Mouse (Mus musculus): ENCODE results near the gene 1700028J19Rik. TPM values are rescaled to one million over a fixed set of nuclear protein-coding genes. Genes with fewer than 3 reads are reported as not detected.

Gene 1700028J19Rik
- polyA plus RNA-seq (2015; fragmentation: Nextera tagmentation; extraction: Ambion mirVana), result 5.7 and 6.0 TPM in 2 replicates

DNA sequence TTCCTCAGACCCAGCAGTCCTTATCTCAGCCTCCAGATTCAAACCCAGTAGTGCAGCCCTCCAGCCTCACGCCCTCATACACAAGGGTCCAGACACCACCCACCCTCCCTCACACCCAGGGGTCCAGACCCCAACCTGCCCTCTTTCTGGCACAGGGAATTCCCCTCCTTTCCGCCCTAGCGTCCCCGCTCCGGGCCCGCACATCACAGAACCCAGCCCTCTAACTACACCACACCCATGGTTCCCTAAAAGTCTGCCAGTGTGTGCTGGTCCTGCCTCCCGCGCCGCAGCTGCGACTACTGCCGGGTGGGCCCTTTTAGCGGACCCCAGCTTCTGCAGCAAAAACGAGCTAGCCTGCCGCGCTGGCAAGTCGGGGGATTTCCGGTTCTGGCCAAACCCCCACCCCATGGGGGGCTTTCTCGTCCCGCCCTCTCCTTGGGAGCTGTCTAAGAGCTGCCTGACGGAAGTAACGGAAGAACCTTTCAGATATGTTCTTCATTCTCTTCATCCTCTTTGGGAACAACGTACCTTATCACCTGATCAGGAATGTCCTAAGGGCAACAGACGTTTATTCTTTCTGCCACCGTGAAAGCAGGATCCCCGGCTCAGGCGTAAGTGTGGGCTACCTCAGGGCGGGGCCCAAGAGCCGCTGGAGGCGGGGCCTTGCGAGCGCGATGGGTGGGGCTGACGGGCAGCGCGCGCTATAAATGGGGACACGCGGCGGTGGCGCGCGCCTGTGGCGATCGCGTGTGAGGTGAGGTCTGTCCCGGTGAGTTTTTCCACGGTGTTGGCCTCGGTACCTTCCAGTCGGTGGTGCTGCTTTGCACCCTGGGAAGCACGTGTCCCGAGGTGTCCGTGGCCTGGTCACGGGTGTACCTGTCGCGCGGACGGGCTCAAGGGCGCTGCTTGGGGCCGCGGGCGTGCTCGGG lies at the start of gene 1700028J19Rik, which contains the start of gene 2410002F23Rik:
Gene 1700028J19Rik, minus strand, starts transcription at position 641 of the 929 bp plus-strand sequence.
Gene 2410002F23Rik, plus strand, starts transcription at position 668 of the 929 bp plus-strand sequence.
- Histone ChIP-seq H3K27me3 (ENCODE audit: insufficient read depth, low read length) (no peaks in the 10 kb centered on the region), H3K9ac (ENCODE audit: low read depth, low read length) (peak within 1 kb of the TSS; percentile 97), H3K4me3 (replicated peaks; ENCODE audit: low read depth, low read length) (peak within 1 kb of the TSS; percentile 90), H3K36me3 (ENCODE audit: insufficient read depth, low read length) (peaks cover 17% of the 10 kb centered on the region), H3K27ac (peak within 1 kb of the TSS; percentile 97), H3K9me3 (replicated peaks; ENCODE audit: low read length) (no peaks in the 10 kb centered on the region), H3K4me2 (ENCODE audit: low read length) (peak within 1 kb of the TSS; percentile 56), H3K4me1 (replicated peaks; ENCODE audit: insufficient read depth, low read length) (peaks cover 12% of the 10 kb centered on the region)
- peak; percentile 96 for DNase-seq (ENCODE audit: low spot score)
- peak; percentile 88 for ATAC-seq (replicated peaks; ENCODE audit: low FRiP score, low read depth)
- 1% methylated on average over 62 of the region's 62 CpGs for WGBS
- no peak for TF ChIP-seq CTCF (IDR thresholded peaks at IDR 0.05; ENCODE audit: low read depth)

DNA sequence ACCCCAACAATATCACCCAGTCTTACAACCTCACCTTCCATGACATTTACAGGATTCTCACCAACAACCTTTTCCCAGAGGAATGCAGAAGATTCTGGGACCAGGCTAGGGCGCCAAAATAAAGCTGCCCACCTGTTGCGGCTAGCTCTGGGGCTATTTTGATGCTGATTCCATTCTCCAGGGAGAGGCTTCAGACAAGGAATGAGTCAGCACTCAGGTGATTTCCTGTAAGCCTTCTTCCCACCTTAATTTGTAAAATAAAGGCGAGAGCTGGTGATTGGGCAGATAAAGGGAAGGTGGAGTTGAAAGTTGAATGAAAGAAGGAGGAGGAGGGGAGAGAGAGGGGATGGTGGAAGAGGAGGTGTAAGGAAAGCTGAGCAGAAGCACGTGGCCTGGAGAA lies 44.9 kb upstream of the 1700028J19Rik start:
- Histone ChIP-seq H3K9ac (ENCODE audit: low read depth, low read length) (no peak overlapping the region), H3K4me3 (replicated peaks; ENCODE audit: low read depth, low read length) (no peak overlapping the region), H3K27ac (no peak overlapping the region), H3K27me3 (ENCODE audit: insufficient read depth, low read length) (no peaks in the 10 kb centered on the region), H3K9me3 (replicated peaks; ENCODE audit: low read length) (no peaks in the 10 kb centered on the region), H3K4me1 (replicated peaks; ENCODE audit: insufficient read depth, low read length) (no peaks in the 10 kb centered on the region), H3K36me3 (ENCODE audit: insufficient read depth, low read length) (no peaks in the 10 kb centered on the region), H3K4me2 (ENCODE audit: low read length) (no peak overlapping the region)
- no peak for TF ChIP-seq CTCF (IDR thresholded peaks at IDR 0.05; ENCODE audit: low read depth)
- ATAC-seq (replicated peaks; ENCODE audit: low FRiP score, low read depth) (no peak), DNase-seq (ENCODE audit: low spot score) (no peak)
- WGBS, result 51% methylated on average over 4 of the region's 4 CpGs

DNA sequence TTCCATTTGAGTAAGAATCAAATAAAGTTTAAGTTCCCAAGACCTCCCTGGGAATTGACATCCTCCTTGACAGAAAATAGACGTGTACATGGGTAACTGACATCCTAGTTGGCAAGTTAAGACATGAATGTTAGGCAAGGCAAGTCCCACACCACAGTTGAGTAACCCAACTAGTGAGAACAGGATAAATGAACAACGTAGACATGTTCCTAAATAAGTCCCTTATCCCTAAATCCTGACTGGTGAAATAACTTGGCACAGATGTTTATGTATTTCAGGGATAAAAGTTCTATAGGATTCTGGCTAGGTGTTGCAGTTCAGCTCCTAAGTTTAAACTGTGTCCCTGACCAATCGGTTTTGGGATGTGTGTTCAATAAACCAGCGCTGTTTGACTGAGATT lies 44.5 kb upstream of the 1700028J19Rik start:
- H3K9me3 ChIP-seq (replicated peaks; ENCODE audit: low read length), result no peaks in the 10 kb centered on the region
- no peaks in the 10 kb centered on the region for H3K36me3 ChIP-seq (ENCODE audit: insufficient read depth, low read length)
- no peak overlapping the region for H3K4me3 ChIP-seq (replicated peaks; ENCODE audit: low read depth, low read length)
- H3K9ac ChIP-seq (ENCODE audit: low read depth, low read length), result no peak overlapping the region
- WGBS, result 77% methylated on average over 4 of the region's 4 CpGs
- no peak for DNase-seq (ENCODE audit: low spot score)
- ATAC-seq (replicated peaks; ENCODE audit: low FRiP score, low read depth), result no peak
- TF ChIP-seq CTCF (IDR thresholded peaks at IDR 0.05; ENCODE audit: low read depth), result no peak
- H3K27ac ChIP-seq, result no peak overlapping the region
- no peak overlapping the region for H3K4me2 ChIP-seq (ENCODE audit: low read length)
- no peaks in the 10 kb centered on the region for H3K4me1 ChIP-seq (replicated peaks; ENCODE audit: insufficient read depth, low read length)
- H3K27me3 ChIP-seq (ENCODE audit: insufficient read depth, low read length), result no peaks in the 10 kb centered on the region

DNA sequence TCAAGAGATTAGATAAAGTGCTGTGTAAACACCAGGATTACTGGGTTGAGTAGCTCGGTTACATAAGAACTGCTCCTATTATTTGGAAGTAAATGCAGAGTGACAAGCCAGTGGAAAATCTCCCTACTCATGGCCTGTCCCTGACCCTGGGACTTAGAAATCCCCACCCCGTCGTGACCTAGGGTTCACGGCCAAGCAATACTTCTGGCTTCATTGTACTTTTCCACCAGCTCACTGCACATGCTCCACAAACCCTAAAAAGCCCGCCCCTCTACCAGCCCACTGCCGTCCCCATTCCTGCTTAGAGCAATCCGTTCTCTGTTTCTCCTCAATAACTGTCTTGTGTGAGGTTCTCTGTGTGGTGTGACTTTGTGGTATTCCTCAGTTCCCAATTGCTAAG lies 41.3 kb upstream of the 1700028J19Rik start:
- H3K4me2 ChIP-seq (ENCODE audit: low read length), result no peak overlapping the region
- no peaks in the 10 kb centered on the region for H3K4me1 ChIP-seq (replicated peaks; ENCODE audit: insufficient read depth, low read length)
- DNase-seq (ENCODE audit: low spot score), result no peak
- TF ChIP-seq CTCF (IDR thresholded peaks at IDR 0.05; ENCODE audit: low read depth), result no peak
- no peaks in the 10 kb centered on the region for H3K9me3 ChIP-seq (replicated peaks; ENCODE audit: low read length)
- no peaks in the 10 kb centered on the region for H3K27me3 ChIP-seq (ENCODE audit: insufficient read depth, low read length)
- H3K36me3 ChIP-seq (ENCODE audit: insufficient read depth, low read length), result no peaks in the 10 kb centered on the region
- 74% methylated on average over 7 of the region's 7 CpGs for WGBS
- no peak for ATAC-seq (replicated peaks; ENCODE audit: low FRiP score, low read depth)
- no peak overlapping the region for H3K27ac ChIP-seq
- no peak overlapping the region for H3K9ac ChIP-seq (ENCODE audit: low read depth, low read length)
- H3K4me3 ChIP-seq (replicated peaks; ENCODE audit: low read depth, low read length), result no peak overlapping the region

DNA sequence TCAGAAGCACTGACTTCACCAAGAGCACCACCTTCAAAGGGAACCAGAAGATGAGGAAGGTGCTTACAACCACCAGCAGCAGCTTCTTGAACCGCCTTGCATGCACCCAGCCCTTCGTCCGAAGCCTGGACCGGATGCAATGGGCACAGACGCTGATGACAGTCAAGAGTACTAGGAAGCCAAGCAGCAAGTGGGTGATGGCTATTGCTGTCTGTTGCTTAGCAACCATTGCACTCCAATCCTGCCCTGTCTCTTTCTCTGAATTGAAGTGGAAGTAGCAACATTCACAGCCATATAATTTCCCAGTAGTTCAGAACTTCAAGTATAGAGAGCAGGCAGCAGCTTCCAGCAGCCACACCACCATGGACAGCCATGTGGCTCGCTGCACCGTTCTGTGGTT lies 35.1 kb upstream of the 1700028J19Rik start:
- Histone ChIP-seq H3K27ac (no peak overlapping the region), H3K4me2 (ENCODE audit: low read length) (no peak overlapping the region), H3K4me3 (replicated peaks; ENCODE audit: low read depth, low read length) (no peak overlapping the region), H3K27me3 (ENCODE audit: insufficient read depth, low read length) (no peaks in the 10 kb centered on the region), H3K9ac (ENCODE audit: low read depth, low read length) (no peak overlapping the region), H3K36me3 (ENCODE audit: insufficient read depth, low read length) (no peaks in the 10 kb centered on the region), H3K4me1 (replicated peaks; ENCODE audit: insufficient read depth, low read length) (no peaks in the 10 kb centered on the region), H3K9me3 (replicated peaks; ENCODE audit: low read length) (no peaks in the 10 kb centered on the region)
- DNase-seq (ENCODE audit: low spot score), result no peak
- ATAC-seq (replicated peaks; ENCODE audit: low FRiP score, low read depth), result no peak
- TF ChIP-seq CTCF (IDR thresholded peaks at IDR 0.05; ENCODE audit: low read depth), result no peak
- WGBS, result 75% methylated on average over 7 of the region's 7 CpGs

DNA sequence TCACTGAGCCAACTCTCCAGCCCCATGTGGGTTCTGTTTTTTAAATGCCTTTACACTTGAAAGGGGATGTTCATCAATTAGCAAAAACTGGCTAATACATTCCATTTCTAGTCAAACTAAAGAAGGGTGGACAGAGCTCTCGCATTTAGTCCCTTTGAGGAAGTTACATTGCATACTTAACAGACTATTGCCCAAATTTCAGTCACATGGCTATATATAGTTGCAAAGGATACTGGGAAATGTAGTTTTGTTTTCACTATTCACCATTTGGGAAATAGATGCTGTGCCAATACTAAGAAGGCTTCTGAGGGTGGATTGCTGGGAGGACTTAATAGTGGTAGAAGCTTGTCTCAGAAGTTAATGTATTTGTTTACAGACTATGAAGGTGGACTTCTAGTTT lies 34.5 kb upstream of the 1700028J19Rik start:
- no peak overlapping the region for H3K27ac ChIP-seq
- no peaks in the 10 kb centered on the region for H3K36me3 ChIP-seq (ENCODE audit: insufficient read depth, low read length)
- no peaks in the 10 kb centered on the region for H3K27me3 ChIP-seq (ENCODE audit: insufficient read depth, low read length)
- no peak overlapping the region for H3K4me2 ChIP-seq (ENCODE audit: low read length)
- ATAC-seq (replicated peaks; ENCODE audit: low FRiP score, low read depth), result no peak
- no peaks in the 10 kb centered on the region for H3K4me1 ChIP-seq (replicated peaks; ENCODE audit: insufficient read depth, low read length)
- H3K9ac ChIP-seq (ENCODE audit: low read depth, low read length), result no peak overlapping the region
- no peak overlapping the region for H3K4me3 ChIP-seq (replicated peaks; ENCODE audit: low read depth, low read length)
- no peak for TF ChIP-seq CTCF (IDR thresholded peaks at IDR 0.05; ENCODE audit: low read depth)
- H3K9me3 ChIP-seq (replicated peaks; ENCODE audit: low read length), result no peaks in the 10 kb centered on the region
- WGBS, result 54% methylated on average over 1 of the region's 1 CpGs
- no peak for DNase-seq (ENCODE audit: low spot score)

Data from kidney, postnatal 0 days (tissue).